ENCODE assay signal across 30 mouse cellular contexts in genomic region chr19:44316752-44317315, GRCm38 (mm10). TPM values are rescaled to one million over a fixed set of nuclear protein-coding genes. Genes with fewer than 3 reads are reported as not detected.
DNase-seq lines count a peak whose midpoint lies in the region; ATAC-seq and TF ChIP-seq lines count a peak whose summit lies in the region.
"Had no signal": no experiment of that assay in that cellular context is flagged by ENCODE, and none has a peak within 500 bp of the region (broad histone marks: within the 10 kb centered on the region; RNA-seq: fewer than 3 reads in every experiment).

No protein-coding gene starts in this region.

- no peak overlapping the region for H3K4me3 ChIP-seq in forebrain, embryonic 11.5 days (ENCODE audit: low read depth, low read length)
- H3K4me3 ChIP-seq in forebrain, embryonic 12.5 days (replicated peaks), result no peak overlapping the region
- H3K4me3 ChIP-seq in myocyte, result no peak overlapping the region
- no peak overlapping the region for H3K4me3 ChIP-seq in kidney, embryonic 14.5 days (ENCODE audit: low read length)
- H3K4me3 ChIP-seq: embryonic facial prominence, embryonic 13.5 days; forebrain, embryonic 13.5 days; hindbrain, embryonic 10.5 days; hindbrain, embryonic 15.5 days; limb, embryonic 15.5 days; liver, embryonic 15.5 days; midbrain, embryonic 15.5 days; neural tube, embryonic 12.5 days had no signal

- H3K36me3 ChIP-seq in forebrain, embryonic 11.5 days (ENCODE audit: control insufficient read depth, insufficient read depth, low read length), result no peaks in the 10 kb centered on the region
- no peaks in the 10 kb centered on the region for H3K36me3 ChIP-seq in forebrain, embryonic 12.5 days (replicated peaks)
- no peaks in the 10 kb centered on the region for H3K36me3 ChIP-seq in myocyte (ENCODE audit: control insufficient read depth, insufficient read depth)
- no peaks in the 10 kb centered on the region for H3K36me3 ChIP-seq in kidney, embryonic 14.5 days (ENCODE audit: control insufficient read depth, insufficient read depth, low read length)
- H3K36me3 ChIP-seq: embryonic facial prominence, embryonic 13.5 days; hindbrain, embryonic 10.5 days; hindbrain, embryonic 15.5 days; limb, embryonic 15.5 days; liver, embryonic 15.5 days; midbrain, embryonic 15.5 days; neural tube, embryonic 12.5 days had no signal

- TF ChIP-seq POLR2A in myocyte (IDR thresholded peaks at IDR 0.05; ENCODE audit: insufficient read length, low read depth), result no peak

- H3K4me1 ChIP-seq in forebrain, embryonic 11.5 days (replicated peaks; ENCODE audit: control insufficient read depth, insufficient read depth, low read length), result peaks cover 7% of the 10 kb centered on the region; the same call in 1 of the 2 replicates
- peaks cover 19% of the 10 kb centered on the region for H3K4me1 ChIP-seq in forebrain, embryonic 12.5 days
- H3K4me1 ChIP-seq in kidney, embryonic 14.5 days (ENCODE audit: control insufficient read depth, insufficient read depth, low read length), result peaks cover 15% of the 10 kb centered on the region

- H3K79me2 ChIP-seq in myocyte (ENCODE audit: control insufficient read depth, insufficient read depth), result no peaks in the 10 kb centered on the region

- no peak overlapping the region for H3K4me2 ChIP-seq in forebrain, embryonic 11.5 days (ENCODE audit: low read depth, low read length, severe bottlenecking)
- H3K4me2 ChIP-seq in forebrain, embryonic 12.5 days, result no peak overlapping the region
- no peak overlapping the region for H3K4me2 ChIP-seq in myocyte (ENCODE audit: low read depth)
- H3K4me2 ChIP-seq in kidney, embryonic 14.5 days (replicated peaks; ENCODE audit: low read depth, low read length), result no peak overlapping the region
- H3K4me2 ChIP-seq: embryonic facial prominence, embryonic 13.5 days; forebrain, embryonic 13.5 days; hindbrain, embryonic 15.5 days; limb, embryonic 15.5 days; liver, embryonic 15.5 days; lung, embryonic 14.5 days; midbrain, embryonic 15.5 days; neural tube, embryonic 12.5 days had no signal

- DNase-seq in forebrain, embryonic 11.5 days (ENCODE audit: low spot score), result peak; percentile 44
- peak; percentile 34 for DNase-seq in testis, postnatal 10 days (ENCODE audit: low spot score)
- DNase-seq in testis, postnatal 14 days (ENCODE audit: low spot score), result no peak
- no peak for DNase-seq in cerebellum, postnatal 14 days
- DNase-seq: adrenal gland, postnatal 10 days; cerebellum, adult 8-10 months; embryo, embryonic 11 days; gastrocnemius, postnatal 25 days; heart, adult 18-20 months; heart, postnatal 14 days; kidney, adult 2 months; kidney, postnatal 4 days; left cerebral cortex, postnatal 4 days; lung, embryonic 14.5 days; lung, postnatal 14 days; right cerebral cortex, postnatal 4 days; thymus, postnatal 14 days had no signal

- ATAC-seq in forebrain, embryonic 11.5 days (replicated peaks; ENCODE audit: low FRiP score), result no peak
- no peak for ATAC-seq in forebrain, embryonic 12.5 days (ENCODE audit: low FRiP score)
- no peak for ATAC-seq in kidney, embryonic 14.5 days (ENCODE audit: low FRiP score, low TSS enrichment)
- ATAC-seq: forebrain, embryonic 13.5 days; inflammation-experienced regulatory T-cells, adult 6 months; midbrain, embryonic 15.5 days had no signal

- no peak overlapping the region for H3K27ac ChIP-seq in forebrain, embryonic 11.5 days (ENCODE audit: low read depth, low read length)
- H3K27ac ChIP-seq in forebrain, embryonic 12.5 days, result no peak overlapping the region
- no peak overlapping the region for H3K27ac ChIP-seq in kidney, embryonic 14.5 days (ENCODE audit: low read depth, low read length)
- H3K27ac ChIP-seq: embryonic facial prominence, embryonic 13.5 days; forebrain, embryonic 13.5 days; hindbrain, embryonic 10.5 days; hindbrain, embryonic 15.5 days; kidney, postnatal 0 days; limb, embryonic 15.5 days; liver, embryonic 15.5 days; midbrain, embryonic 15.5 days; neural tube, embryonic 12.5 days had no signal

- no peaks in the 10 kb centered on the region; the same call in 1 of the 2 replicates for H3K9me3 ChIP-seq in forebrain, embryonic 11.5 days (ENCODE audit: control insufficient read depth, low read length)
- peaks cover 3% of the 10 kb centered on the region; the same call in 1 of the 2 replicates for H3K9me3 ChIP-seq in forebrain, embryonic 12.5 days
- no peaks in the 10 kb centered on the region for H3K9me3 ChIP-seq in kidney, embryonic 14.5 days (ENCODE audit: control insufficient read depth, low read length)
- H3K9me3 ChIP-seq: hindbrain, embryonic 15.5 days; limb, embryonic 15.5 days; midbrain, embryonic 15.5 days had no signal

- H3K9ac ChIP-seq in forebrain, embryonic 11.5 days (ENCODE audit: low read length), result no peak overlapping the region
- no peak overlapping the region for H3K9ac ChIP-seq in forebrain, embryonic 12.5 days
- no peak overlapping the region for H3K9ac ChIP-seq in kidney, embryonic 14.5 days (ENCODE audit: low read depth, low read length)
- H3K9ac ChIP-seq: embryonic facial prominence, embryonic 13.5 days; forebrain, embryonic 13.5 days; hindbrain, embryonic 15.5 days; limb, embryonic 15.5 days; liver, embryonic 15.5 days; lung, embryonic 14.5 days; midbrain, embryonic 15.5 days; neural tube, embryonic 12.5 days had no signal

- H3K27me3 ChIP-seq in forebrain, embryonic 11.5 days (ENCODE audit: control insufficient read depth, insufficient read depth, low read length), result no peaks in the 10 kb centered on the region
- no peaks in the 10 kb centered on the region; the same call in 1 of the 2 replicates for H3K27me3 ChIP-seq in forebrain, embryonic 12.5 days
- no peaks in the 10 kb centered on the region for H3K27me3 ChIP-seq in myocyte (ENCODE audit: control insufficient read depth, insufficient read depth, insufficient read length)
- H3K27me3 ChIP-seq in kidney, embryonic 14.5 days (ENCODE audit: control insufficient read depth, insufficient read depth, low read length), result no peaks in the 10 kb centered on the region
- H3K27me3 ChIP-seq: embryonic facial prominence, embryonic 13.5 days; forebrain, embryonic 13.5 days; hindbrain, embryonic 15.5 days; limb, embryonic 15.5 days; liver, embryonic 15.5 days; midbrain, embryonic 15.5 days; neural tube, embryonic 12.5 days had no signal

- 69% methylated on average over 5 of the region's 5 CpGs for WGBS in forebrain, embryonic 11.5 days
- WGBS in forebrain, embryonic 12.5 days, result 78% methylated on average over 5 of the region's 5 CpGs
- 25% methylated on average over 5 of the region's 5 CpGs for WGBS in kidney, embryonic 14.5 days

- H3ac ChIP-seq in myocyte (ENCODE audit: control insufficient read depth, insufficient read length), result no peak overlapping the region

TF ChIP-seq in myocyte, 11 proteins besides CTCF, POLR2A, EP300 and RAD21:
- no peak for TF ChIP-seq SRF (IDR thresholded peaks at IDR 0.05; ENCODE audit: control insufficient read depth, insufficient read length, low read depth)
- TF ChIP-seq TCF3 (IDR thresholded peaks at IDR 0.05; ENCODE audit: insufficient read length, low read depth), result no peak
- TF ChIP-seq MYOG (IDR thresholded peaks at IDR 0.05; ENCODE audit: control insufficient read depth in 1 of 3, insufficient read depth in 1 of 3, insufficient read length in 2 of 3, low read depth in 2 of 3), result peak in 1 of 3 experiments; percentile 51
- no peak for TF ChIP-seq E2F4 (IDR thresholded peaks at IDR 0.05; ENCODE audit: insufficient read depth)
- TF ChIP-seq POLR2AphosphoS2 (IDR thresholded peaks at IDR 0.05; ENCODE audit: insufficient read length, low read depth), result no peak
- TF ChIP-seq MAX (IDR thresholded peaks at IDR 0.05; ENCODE audit: low read depth), result no peak
- TF ChIP-seq TCF12 (IDR thresholded peaks at IDR 0.05; ENCODE audit: insufficient read depth, poor library complexity, severe bottlenecking), result no peak
- no peak for TF ChIP-seq USF1 (IDR thresholded peaks at IDR 0.05; ENCODE audit: low read depth)
- TF ChIP-seq REST (IDR thresholded peaks at IDR 0.05; ENCODE audit: insufficient read depth, insufficient read length), result no peak
- TF ChIP-seq MYOD1 (IDR thresholded peaks at IDR 0.05; ENCODE audit: control insufficient read depth in 1 of 3, insufficient read length in 2 of 3, low read depth in 2 of 3), result peak in 2 of 3 experiments; percentile 92 to 94
- TF ChIP-seq CEBPB (IDR thresholded peaks at IDR 0.05; ENCODE audit: insufficient read depth, poor library complexity, severe bottlenecking), result no peak
TF ChIP-seq in myocyte: peak in this region for 2.

RNA-seq across cellular contexts. Expression of gene Scd4, which starts 16.1 kb away (rescaled TPM):
- not detected in 2 replicates for polyA plus RNA-seq in forebrain, embryonic 11.5 days (2014; fragmentation: Nextera tagmentation; extraction: Ambion mirVana)
- polyA plus RNA-seq in forebrain, embryonic 12.5 days (2016; fragmentation: Nextera tagmentation; extraction: Ambion mirVana), result 0.15 and 0.29 TPM in 2 replicates
- polyA plus RNA-seq in myocyte (2012; fragmentation: generic; extraction: Trizol), result 0.16 TPM
- 0.11 TPM in 1 of 2 replicates, not detected in the other for polyA plus RNA-seq in kidney, embryonic 14.5 days (2014; fragmentation: Nextera tagmentation; extraction: Ambion mirVana)
- polyA plus RNA-seq: hindbrain, embryonic 10.5 days; liver, embryonic 15.5 days; lung, embryonic 14.5 days had no signal

RNA-seq across cellular contexts. Expression of gene Scd2, which starts 23.4 kb away (rescaled TPM):
- polyA plus RNA-seq in forebrain, embryonic 11.5 days (2014; fragmentation: Nextera tagmentation; extraction: Ambion mirVana), result 433 and 466 TPM in 2 replicates
- 470 and 492 TPM in 2 replicates for polyA plus RNA-seq in forebrain, embryonic 12.5 days (2016; fragmentation: Nextera tagmentation; extraction: Ambion mirVana)
- 868 TPM for polyA plus RNA-seq in myocyte (2012; fragmentation: generic; extraction: Trizol)
- polyA plus RNA-seq in kidney, embryonic 14.5 days (2014; fragmentation: Nextera tagmentation; extraction: Ambion mirVana), result 103 and 205 TPM in 2 replicates

Comparison
In these comparisons a context has a peak if more than half of its experiments do, and no peak if none do; other contexts are left out.
1. DNase-seq: peak in forebrain, embryonic 11.5 days (single experiment) and testis, postnatal 10 days (single experiment); none in testis, postnatal 14 days (single experiment) and cerebellum, postnatal 14 days (0 of 2).